Mouse (Mus musculus) neural tube, embryonic 15.5 days (tissue): ENCODE results near the gene Prickle4. TPM values are rescaled to one million over a fixed set of nuclear protein-coding genes. Genes with fewer than 3 reads are reported as not detected.

Source experiments
- ATAC-seq: fragments of 200-750 bp; cut with Nextera tagmentation; 2 replicates; pipeline ENCODE4 v1.8.0; 2017; ENCODE audit warnings: mild to moderate bottlenecking, moderate TSS enrichment, moderate library complexity; ENCODE audit not compliant: low FRiP score
- H3K27ac ChIP-seq: fragments of 300-500 bp; sonication (generic); replicated peaks from 2 replicates; pipeline ENCODE4 v1.5.1; 2015; ENCODE audit warnings: mild to moderate bottlenecking, inconsistent platforms
- H3K27me3 ChIP-seq: fragments of 300-500 bp; sonication (generic); replicated peaks from 2 replicates; pipeline ENCODE4 v1.6.1; 2015; ENCODE audit warnings: inconsistent platforms
- H3K36me3 ChIP-seq: fragments of 300-500 bp; sonication (generic); 2 replicates; pipeline ENCODE4 v1.6.1; 2015; ENCODE audit warnings: inconsistent platforms
- H3K4me1 ChIP-seq: fragments of 300-500 bp; sonication (generic); 2 replicates; pipeline ENCODE4 v1.6.1; 2015; ENCODE audit warnings: inconsistent platforms
- H3K4me2 ChIP-seq: fragments of 300-500 bp; sonication (generic); 2 replicates; pipeline ENCODE4 v1.6.1; 2015; ENCODE audit warnings: inconsistent platforms, mild to moderate bottlenecking, moderate library complexity
- H3K4me3 ChIP-seq: fragments of 300-500 bp; sonication (generic); replicated peaks from 2 replicates; pipeline ENCODE4 v1.5.1; 2015; ENCODE audit warnings: mild to moderate bottlenecking, inconsistent platforms
- H3K9ac ChIP-seq: fragments of 300-500 bp; sonication (generic); replicated peaks from 2 replicates; pipeline ENCODE4 v1.6.1; 2015; ENCODE audit warnings: mild to moderate bottlenecking, inconsistent platforms
- H3K9me3 ChIP-seq: fragments of 300-500 bp; sonication (generic); replicated peaks from 2 replicates; pipeline ENCODE4 v1.6.1; 2016; ENCODE audit warnings: inconsistent platforms
- WGBS: fragments of 180-500 bp; shearing (Covaris S2); methylation state at CpG from one replicate; pipeline ENCODE4 v1.1.7; 2015; ENCODE audit warnings: mixed read lengths; 5-methylcytosine and 5-hydroxymethylcytosine counted together
- polyA plus RNA-seq: library from polyadenylated mRNA; unstranded; fragments of >200 nt; fragmentation: Nextera tagmentation; extraction: Ambion mirVana; gene quantifications from 2 replicates; pipeline ENCODE4 v1.2.1, GENCODE M21; 2015

Gene Prickle4
- polyA plus RNA-seq, 1 experiment from 2014 or later, result 1.1 TPM

DNA sequence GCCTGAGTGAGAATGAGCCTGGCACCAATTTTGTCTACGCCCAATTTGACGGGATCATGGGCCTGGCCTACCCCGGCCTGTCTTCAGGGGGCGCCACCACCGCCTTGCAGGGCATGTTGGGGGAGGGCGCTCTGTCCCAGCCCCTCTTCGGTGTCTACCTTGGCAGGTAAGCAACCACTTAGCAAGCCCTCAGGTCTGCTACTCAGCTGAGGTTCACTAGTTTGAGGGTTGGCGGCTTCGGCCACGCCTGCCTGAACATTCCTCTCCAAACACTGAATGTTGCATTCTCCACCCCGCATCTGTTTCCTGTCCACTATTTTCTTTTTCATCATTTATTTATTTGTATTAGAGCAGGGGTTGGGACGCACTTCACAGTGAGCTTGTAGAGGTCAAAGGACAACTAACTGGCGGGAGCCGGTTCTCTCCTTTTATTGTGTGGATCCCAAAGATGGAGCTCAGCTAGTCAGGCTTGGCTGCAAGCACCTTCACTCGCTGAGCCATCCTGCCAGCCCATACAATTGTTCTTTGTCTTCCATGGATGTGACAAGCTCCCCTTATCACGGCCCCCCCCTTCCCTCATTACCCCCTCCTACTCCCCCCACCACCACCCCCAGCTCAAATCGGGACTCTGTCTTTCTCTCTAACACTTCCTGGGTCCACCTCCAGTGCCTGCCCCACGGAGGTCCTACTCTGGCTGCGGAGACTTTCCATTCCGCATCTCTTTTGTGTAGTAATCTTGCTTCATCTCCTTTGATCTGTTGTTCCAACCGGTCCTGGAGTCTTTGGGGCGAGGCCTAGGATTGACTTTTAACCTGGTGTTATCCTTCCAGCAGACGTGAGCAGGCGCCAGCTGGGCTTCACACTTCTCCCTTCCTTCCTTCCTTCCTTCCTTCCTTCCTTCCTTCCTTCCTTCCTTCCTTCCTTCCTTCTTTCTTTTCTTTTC, 36.4 kb upstream of the Prickle4 start:
- H3K27ac ChIP-seq, result no peak overlapping the region
- WGBS, result 57% methylated on average over 24 of the region's 24 CpGs
- H3K36me3 ChIP-seq, result no peaks in the 10 kb centered on the region
- no peak overlapping the region for H3K9ac ChIP-seq
- H3K4me3 ChIP-seq, result no peak overlapping the region
- H3K27me3 ChIP-seq, result peaks cover 4% of the 10 kb centered on the region; the same call in 1 of the 2 replicates
- no peaks in the 10 kb centered on the region for H3K4me1 ChIP-seq
- H3K4me2 ChIP-seq, result no peak overlapping the region
- ATAC-seq, result no peak
- H3K9me3 ChIP-seq, result no peaks in the 10 kb centered on the region

DNA sequence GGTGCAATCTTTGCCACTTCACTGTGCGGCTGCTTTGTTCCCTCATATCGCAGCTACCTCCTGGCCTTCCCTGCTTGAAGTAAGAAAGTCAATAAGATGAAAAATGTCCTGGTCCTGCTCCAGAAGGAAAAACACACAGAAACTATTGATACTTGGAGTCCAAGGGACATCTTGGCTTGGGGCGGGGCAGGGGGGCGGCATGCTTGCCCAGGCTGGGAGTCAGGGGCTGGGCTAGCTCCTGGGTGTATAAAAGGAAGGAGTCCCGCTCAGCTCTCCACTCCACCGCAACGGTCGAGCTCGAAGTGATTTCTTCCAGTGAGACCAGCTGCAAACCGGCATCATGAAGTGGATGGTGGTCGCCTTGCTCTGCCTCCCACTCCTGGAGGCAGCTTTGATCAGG, 32.0 kb upstream of the Prickle4 start, which contains the start of gene Pgc:
Gene Pgc, plus strand, starts transcription at position 277 of the 400 bp plus-strand sequence.
- WGBS, result 77% methylated on average over 11 of the region's 11 CpGs
- no peaks in the 10 kb centered on the region for H3K36me3 ChIP-seq
- no peak within 1 kb of the TSS for H3K4me3 ChIP-seq
- no peaks in the 10 kb centered on the region for H3K4me1 ChIP-seq
- no peak within 1 kb of the TSS for H3K4me2 ChIP-seq
- no peak for ATAC-seq
- peaks cover 4% of the 10 kb centered on the region; the same call in 1 of the 2 replicates for H3K27me3 ChIP-seq
- no peaks in the 10 kb centered on the region for H3K9me3 ChIP-seq
- H3K9ac ChIP-seq, result no peak within 1 kb of the TSS
- H3K27ac ChIP-seq, result no peak within 1 kb of the TSS

GRCm38 (mm10) chr17:47721183-47721582, 26.6 kb upstream of the Prickle4 start:
- H3K27ac ChIP-seq, result no peak overlapping the region
- no peak overlapping the region for H3K9ac ChIP-seq
- no peaks in the 10 kb centered on the region for H3K4me1 ChIP-seq
- no peak for ATAC-seq
- H3K36me3 ChIP-seq, result no peaks in the 10 kb centered on the region
- no peak overlapping the region for H3K4me2 ChIP-seq
- WGBS, result 90% methylated on average over 4 of the region's 4 CpGs
- no peaks in the 10 kb centered on the region for H3K27me3 ChIP-seq
- H3K4me3 ChIP-seq, result no peak overlapping the region
- H3K9me3 ChIP-seq, result no peaks in the 10 kb centered on the region

DNA sequence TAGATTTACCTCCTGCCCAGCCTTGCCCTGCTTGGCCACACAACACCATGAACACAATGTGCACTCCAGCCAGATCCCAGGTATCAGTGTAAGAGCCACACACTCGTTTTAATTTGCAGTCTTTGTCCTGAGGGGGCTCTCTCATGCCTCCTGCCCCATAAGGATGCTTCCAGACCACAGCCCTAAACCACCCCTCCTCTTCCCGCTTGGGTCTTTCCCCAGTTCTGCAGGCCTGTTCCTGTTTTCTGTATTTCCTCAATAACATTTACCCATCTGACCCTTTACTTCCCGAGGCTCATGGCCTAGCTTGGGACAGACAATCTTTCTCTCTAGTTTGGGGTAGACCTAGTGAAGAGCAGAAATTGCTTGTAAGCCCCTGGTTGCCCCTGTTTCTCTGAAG, 20.5 kb upstream of the Prickle4 start:
- no peaks in the 10 kb centered on the region for H3K36me3 ChIP-seq
- H3K27ac ChIP-seq, result no peak overlapping the region
- H3K4me3 ChIP-seq, result no peak overlapping the region
- no peaks in the 10 kb centered on the region for H3K9me3 ChIP-seq
- H3K27me3 ChIP-seq, result no peaks in the 10 kb centered on the region
- ATAC-seq, result no peak
- H3K4me2 ChIP-seq, result no peak overlapping the region
- peaks cover 4% of the 10 kb centered on the region; the same call in 1 of the 2 replicates for H3K4me1 ChIP-seq
- 67% methylated on average over 3 of the region's 3 CpGs for WGBS
- H3K9ac ChIP-seq, result no peak overlapping the region

DNA sequence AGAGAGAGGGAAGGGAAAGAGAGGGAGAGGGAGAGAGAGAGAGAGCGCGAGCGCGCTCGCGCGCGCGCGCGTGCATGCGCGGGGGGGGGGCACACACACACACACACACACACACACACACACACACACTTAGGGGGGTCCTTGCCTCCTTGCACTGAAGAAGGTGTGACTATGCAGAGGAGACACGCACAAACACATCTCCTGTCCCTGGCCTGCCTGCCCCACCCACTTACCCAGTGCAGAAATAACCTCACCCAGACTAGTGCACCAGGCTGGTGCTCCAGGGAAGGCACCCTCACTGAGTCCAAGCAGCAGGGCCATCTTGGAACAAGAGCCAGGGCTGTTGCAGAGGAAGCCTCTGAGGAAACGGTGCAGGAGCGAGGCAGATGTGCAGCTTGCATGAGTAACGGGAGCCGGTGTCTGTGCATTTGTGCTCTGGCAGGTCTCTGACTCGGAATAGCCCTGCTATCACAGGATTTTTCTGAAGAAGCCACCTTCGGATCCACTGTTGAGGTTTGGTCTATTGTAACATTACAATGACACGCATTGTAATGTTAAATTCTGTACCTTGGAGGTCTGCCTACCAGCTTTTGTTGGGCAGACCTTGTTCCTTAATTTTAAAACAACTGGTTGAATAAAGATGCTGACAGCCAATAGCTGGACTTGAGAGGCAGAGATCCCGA, 18.5 kb upstream of the Prickle4 start:
- H3K27me3 ChIP-seq, result no peaks in the 10 kb centered on the region
- ATAC-seq, result no peak
- H3K9me3 ChIP-seq, result no peaks in the 10 kb centered on the region
- 51% methylated on average over 22 of the region's 22 CpGs for WGBS
- H3K36me3 ChIP-seq, result no peaks in the 10 kb centered on the region
- peaks cover 4% of the 10 kb centered on the region; the same call in 1 of the 2 replicates for H3K4me1 ChIP-seq
- no peak overlapping the region for H3K27ac ChIP-seq
- no peak overlapping the region for H3K4me2 ChIP-seq
- no peak overlapping the region for H3K4me3 ChIP-seq
- H3K9ac ChIP-seq, result no peak overlapping the region

GRCm38 (mm10) chr17:47711883-47712282, 17.3 kb upstream of the Prickle4 start:
- Histone ChIP-seq H3K4me1 (peaks cover 4% of the 10 kb centered on the region; the same call in 1 of the 2 replicates), H3K36me3 (no peaks in the 10 kb centered on the region), H3K9ac (no peak overlapping the region), H3K9me3 (no peaks in the 10 kb centered on the region), H3K27me3 (no peaks in the 10 kb centered on the region), H3K4me2 (no peak overlapping the region), H3K27ac (no peak overlapping the region), H3K4me3 (no peak overlapping the region)
- WGBS, result 83% methylated on average over 6 of the region's 6 CpGs
- ATAC-seq, result no peak

- Histone ChIP-seq H3K9ac (no peak overlapping the region), H3K4me3 (no peak overlapping the region), H3K4me2 (no peak overlapping the region), H3K27me3 (no peaks in the 10 kb centered on the region), H3K27ac (no peak overlapping the region), H3K9me3 (no peaks in the 10 kb centered on the region), H3K36me3 (no peaks in the 10 kb centered on the region), H3K4me1 (peaks cover 4% of the 10 kb centered on the region; the same call in 1 of the 2 replicates)
- no peak for ATAC-seq
- WGBS, result 73% methylated on average over 3 of the region's 3 CpGs
These were observed 15.5 kb upstream of the Prickle4 start for GRCm38 (mm10) chr17:47710036-47710435.

GRCm38 (mm10) chr17:47708972-47709371, 14.4 kb upstream of the Prickle4 start:
- Histone ChIP-seq H3K4me2 (no peak overlapping the region), H3K36me3 (0 out of 2 replicates have a peak, but pooled peaks cover 8% of the 10 kb centered on the region), H3K9me3 (no peaks in the 10 kb centered on the region), H3K4me3 (no peak overlapping the region), H3K27ac (no peak overlapping the region), H3K27me3 (no peaks in the 10 kb centered on the region), H3K9ac (no peak overlapping the region), H3K4me1 (peaks cover 4% of the 10 kb centered on the region; the same call in 1 of the 2 replicates)
- WGBS, result 78% methylated on average over 4 of the region's 4 CpGs
- no peak for ATAC-seq

DNA sequence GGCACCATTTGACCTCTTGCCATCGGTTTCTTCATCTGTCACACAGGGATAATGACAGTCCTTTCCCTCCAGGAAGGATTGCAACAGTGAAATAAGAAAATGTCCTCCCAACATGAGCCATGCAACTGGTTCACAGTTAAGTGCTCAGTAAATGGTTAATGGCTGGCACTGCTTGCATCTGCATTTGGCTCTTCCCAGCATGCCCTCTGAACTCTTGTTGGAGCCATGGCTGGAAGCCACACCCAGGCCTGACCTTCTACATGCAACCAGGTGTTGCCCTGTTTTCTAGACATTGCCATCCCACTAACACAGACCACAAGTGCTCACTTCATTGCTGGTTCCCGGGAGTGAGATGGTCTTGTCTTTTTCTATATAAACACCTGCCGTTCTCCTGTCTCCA, 13.4 kb upstream of the Prickle4 start:
- Histone ChIP-seq H3K4me3 (no peak overlapping the region), H3K27me3 (0 out of 2 replicates have a peak, but pooled peaks cover 1% of the 10 kb centered on the region), H3K9ac (no peak overlapping the region), H3K4me2 (no peak overlapping the region), H3K9me3 (no peaks in the 10 kb centered on the region), H3K36me3 (peaks cover 16% of the 10 kb centered on the region), H3K4me1 (peaks cover 2% of the 10 kb centered on the region; the same call in 1 of the 2 replicates), H3K27ac (no peak overlapping the region)
- ATAC-seq, result no peak
- WGBS, result 77% methylated on average over 3 of the region's 3 CpGs

- no peak for ATAC-seq
- Histone ChIP-seq H3K4me3 (no peak overlapping the region), H3K9me3 (no peaks in the 10 kb centered on the region), H3K27ac (no peak overlapping the region), H3K36me3 (peaks cover 33% of the 10 kb centered on the region), H3K27me3 (0 out of 2 replicates have a peak, but pooled peaks cover 7% of the 10 kb centered on the region), H3K4me2 (no peak overlapping the region), H3K9ac (no peak overlapping the region), H3K4me1 (no peaks in the 10 kb centered on the region)
- 60% methylated on average over 1 of the region's 1 CpGs for WGBS
These were observed 11.7 kb upstream of the Prickle4 start for GRCm38 (mm10) chr17:47706196-47706595.

GRCm38 (mm10) chr17:47704692-47705091, 10.2 kb upstream of the Prickle4 start:
- H3K36me3 ChIP-seq, result peaks cover 38% of the 10 kb centered on the region
- no peak overlapping the region for H3K9ac ChIP-seq
- H3K27me3 ChIP-seq, result 0 out of 2 replicates have a peak, but pooled peaks cover 7% of the 10 kb centered on the region
- peaks cover 3% of the 10 kb centered on the region; the same call in 1 of the 2 replicates for H3K4me1 ChIP-seq
- ATAC-seq, result no peak
- no peak overlapping the region for H3K4me3 ChIP-seq
- 85% methylated on average over 4 of the region's 4 CpGs for WGBS
- no peak overlapping the region for H3K4me2 ChIP-seq
- no peak overlapping the region for H3K27ac ChIP-seq
- no peaks in the 10 kb centered on the region for H3K9me3 ChIP-seq
